Mouse (Mus musculus): ENCODE measurements around the gene Lyve1. TPM values are rescaled to one million over a fixed set of nuclear protein-coding genes. Genes with fewer than 3 reads are reported as not detected.

The Lyve1 gene
- polyA plus RNA-seq, 1 experiment = not detected

- no peak overlapping the region for H3ac ChIP-seq (ENCODE audit: control insufficient read depth, insufficient read length, low read depth)
- TF ChIP-seq USF1 (IDR thresholded peaks at IDR 0.05; ENCODE audit: low read depth) (peak; percentile 81), CEBPB (IDR thresholded peaks at IDR 0.05; ENCODE audit: low read depth) (no peak)
- no peaks in the 10 kb centered on the region for H3K36me3 ChIP-seq (ENCODE audit: control insufficient read depth, insufficient read depth)
- H3K79me2 ChIP-seq (ENCODE audit: control insufficient read depth, insufficient read depth) = no peaks in the 10 kb centered on the region
- H3K79me3 ChIP-seq (ENCODE audit: low read depth) = no peaks in the 10 kb centered on the region
- no peaks in the 10 kb centered on the region for H3K27me3 ChIP-seq (ENCODE audit: control insufficient read depth, insufficient read depth, insufficient read length)
- no peak overlapping the region for H3K4me3 ChIP-seq (ENCODE audit: insufficient read depth, poor library complexity, severe bottlenecking)
These were observed 2.0 kb upstream of the Lyve1 start for GRCm38 (mm10) chr7:110865038-110865437.

- TF ChIP-seq MAX (IDR thresholded peaks at IDR 0.05) (no peak), CEBPB (IDR thresholded peaks at IDR 0.05; ENCODE audit: low read depth) (no peak), MYOG (IDR thresholded peaks at IDR 0.05; ENCODE audit: control insufficient read depth, extremely low read depth, insufficient read length) (no peak), CTCF (IDR thresholded peaks at IDR 0.05; ENCODE audit: control insufficient read depth, insufficient read depth, insufficient read length) (no peak), FOSL1 (IDR thresholded peaks at IDR 0.05; ENCODE audit: insufficient read depth, low read length, poor library complexity, severe bottlenecking) (no peak), USF1 (IDR thresholded peaks at IDR 0.05; ENCODE audit: low read depth) (no peak), MYOD1 (IDR thresholded peaks at IDR 0.05; ENCODE audit: control insufficient read depth, insufficient read length, low read depth) (no peak)
- no peaks in the 10 kb centered on the region for H3K36me3 ChIP-seq (ENCODE audit: control insufficient read depth, insufficient read depth)
- no peaks in the 10 kb centered on the region for H3K79me2 ChIP-seq (ENCODE audit: control insufficient read depth, insufficient read depth)
- H3K27me3 ChIP-seq (ENCODE audit: control insufficient read depth, insufficient read depth, insufficient read length) = no peaks in the 10 kb centered on the region
- H3K79me3 ChIP-seq (ENCODE audit: low read depth) = no peaks in the 10 kb centered on the region
- no peak overlapping the region for H3K4me3 ChIP-seq (ENCODE audit: insufficient read depth, poor library complexity, severe bottlenecking)
- no peak overlapping the region for H3ac ChIP-seq (ENCODE audit: control insufficient read depth, insufficient read length, low read depth)
These were observed 2.9 kb downstream of the Lyve1 start for GRCm38 (mm10) chr7:110860129-110860528.

GRCm38 (mm10) chr7:110855604-110856003 is 7.4 kb downstream of the Lyve1 start:
- Histone ChIP-seq H3ac (ENCODE audit: control insufficient read depth, insufficient read length, low read depth) (no peak overlapping the region), H3K27me3 (ENCODE audit: control insufficient read depth, insufficient read depth, insufficient read length) (no peaks in the 10 kb centered on the region), H3K79me3 (ENCODE audit: low read depth) (no peaks in the 10 kb centered on the region), H3K79me2 (ENCODE audit: control insufficient read depth, insufficient read depth) (no peaks in the 10 kb centered on the region), H3K36me3 (ENCODE audit: control insufficient read depth, insufficient read depth) (no peaks in the 10 kb centered on the region), H3K4me3 (ENCODE audit: insufficient read depth, poor library complexity, severe bottlenecking) (no peak overlapping the region)
- TF ChIP-seq MAX (IDR thresholded peaks at IDR 0.05) = no peak
- TF ChIP-seq MYOG (IDR thresholded peaks at IDR 0.05; ENCODE audit: control insufficient read depth, extremely low read depth, insufficient read length) = no peak
- no peak for TF ChIP-seq MYOD1 (IDR thresholded peaks at IDR 0.05; ENCODE audit: control insufficient read depth, insufficient read length, low read depth)
- no peak for TF ChIP-seq CTCF (IDR thresholded peaks at IDR 0.05; ENCODE audit: control insufficient read depth, insufficient read depth, insufficient read length)
- no peak for TF ChIP-seq USF1 (IDR thresholded peaks at IDR 0.05; ENCODE audit: low read depth)
- no peak for TF ChIP-seq CEBPB (IDR thresholded peaks at IDR 0.05; ENCODE audit: low read depth)
- TF ChIP-seq FOSL1 (IDR thresholded peaks at IDR 0.05; ENCODE audit: insufficient read depth, low read length, poor library complexity, severe bottlenecking) = no peak

GRCm38 (mm10) chr7:110854927-110855546 is 8.0 kb downstream of the Lyve1 start:
- Histone ChIP-seq H3K36me3 (ENCODE audit: control insufficient read depth, insufficient read depth) (no peaks in the 10 kb centered on the region), H3K27me3 (ENCODE audit: control insufficient read depth, insufficient read depth, insufficient read length) (no peaks in the 10 kb centered on the region), H3K79me3 (ENCODE audit: low read depth) (no peaks in the 10 kb centered on the region), H3K79me2 (ENCODE audit: control insufficient read depth, insufficient read depth) (no peaks in the 10 kb centered on the region), H3K4me3 (ENCODE audit: insufficient read depth, poor library complexity, severe bottlenecking) (no peak overlapping the region), H3ac (ENCODE audit: control insufficient read depth, insufficient read length, low read depth) (no peak overlapping the region)
- TF ChIP-seq MYOG (IDR thresholded peaks at IDR 0.05; ENCODE audit: control insufficient read depth, extremely low read depth, insufficient read length) = no peak
- TF ChIP-seq CEBPB (IDR thresholded peaks at IDR 0.05; ENCODE audit: low read depth) = no peak
- no peak for TF ChIP-seq MYOD1 (IDR thresholded peaks at IDR 0.05; ENCODE audit: control insufficient read depth, insufficient read length, low read depth)
- TF ChIP-seq MAX (IDR thresholded peaks at IDR 0.05) = no peak
- TF ChIP-seq FOSL1 (IDR thresholded peaks at IDR 0.05; ENCODE audit: insufficient read depth, low read length, poor library complexity, severe bottlenecking) = no peak
- no peak for TF ChIP-seq USF1 (IDR thresholded peaks at IDR 0.05; ENCODE audit: low read depth)
- TF ChIP-seq CTCF (IDR thresholded peaks at IDR 0.05; ENCODE audit: control insufficient read depth, insufficient read depth, insufficient read length) = no peak

GRCm38 (mm10) chr7:110854519-110854918 is 8.5 kb downstream of the Lyve1 start:
- Histone ChIP-seq H3K79me2 (ENCODE audit: control insufficient read depth, insufficient read depth) (no peaks in the 10 kb centered on the region), H3K27me3 (ENCODE audit: control insufficient read depth, insufficient read depth, insufficient read length) (no peaks in the 10 kb centered on the region), H3K36me3 (ENCODE audit: control insufficient read depth, insufficient read depth) (no peaks in the 10 kb centered on the region), H3ac (ENCODE audit: control insufficient read depth, insufficient read length, low read depth) (no peak overlapping the region), H3K79me3 (ENCODE audit: low read depth) (no peaks in the 10 kb centered on the region), H3K4me3 (ENCODE audit: insufficient read depth, poor library complexity, severe bottlenecking) (no peak overlapping the region)
- TF ChIP-seq CEBPB (IDR thresholded peaks at IDR 0.05; ENCODE audit: low read depth) = no peak
- no peak for TF ChIP-seq CTCF (IDR thresholded peaks at IDR 0.05; ENCODE audit: control insufficient read depth, insufficient read depth, insufficient read length)
- no peak for TF ChIP-seq MAX (IDR thresholded peaks at IDR 0.05)
- TF ChIP-seq MYOG (IDR thresholded peaks at IDR 0.05; ENCODE audit: control insufficient read depth, extremely low read depth, insufficient read length) = no peak
- TF ChIP-seq FOSL1 (IDR thresholded peaks at IDR 0.05; ENCODE audit: insufficient read depth, low read length, poor library complexity, severe bottlenecking) = no peak
- no peak for TF ChIP-seq USF1 (IDR thresholded peaks at IDR 0.05; ENCODE audit: low read depth)
- no peak for TF ChIP-seq MYOD1 (IDR thresholded peaks at IDR 0.05; ENCODE audit: control insufficient read depth, insufficient read length, low read depth)

- H3K36me3 ChIP-seq (ENCODE audit: control insufficient read depth, insufficient read depth) = no peaks in the 10 kb centered on the region
These were observed 9.4 kb downstream of the Lyve1 start for GRCm38 (mm10) chr7:110853611-110854010.

More at GRCm38 (mm10) chr7:110853611-110854010, 9.4 kb downstream of the Lyve1 start:
- Histone ChIP-seq H3K27me3 (ENCODE audit: control insufficient read depth, insufficient read depth, insufficient read length) (no peaks in the 10 kb centered on the region), H3K79me2 (ENCODE audit: control insufficient read depth, insufficient read depth) (no peaks in the 10 kb centered on the region), H3K79me3 (ENCODE audit: low read depth) (no peaks in the 10 kb centered on the region), H3K4me3 (ENCODE audit: insufficient read depth, poor library complexity, severe bottlenecking) (no peak overlapping the region), H3ac (ENCODE audit: control insufficient read depth, insufficient read length, low read depth) (no peak overlapping the region)
- no peak for TF ChIP-seq FOSL1 (IDR thresholded peaks at IDR 0.05; ENCODE audit: insufficient read depth, low read length, poor library complexity, severe bottlenecking)
- TF ChIP-seq MYOD1 (IDR thresholded peaks at IDR 0.05; ENCODE audit: control insufficient read depth, insufficient read length, low read depth) = no peak
